Mouse (Mus musculus): ENCODE results near the gene Sectm1b. TPM values are rescaled to one million over a fixed set of nuclear protein-coding genes. Genes with fewer than 3 reads are reported as not detected.

Gene Sectm1b
- polyA plus RNA-seq, 1 experiment from 2014 or later = 166 TPM

- Histone ChIP-seq H3K27me3 (replicated peaks; ENCODE audit: control insufficient read depth, insufficient read depth, low read length) (no peaks in the 10 kb centered on the region), H3K9me3 (ENCODE audit: control insufficient read depth) (no peaks in the 10 kb centered on the region), H3K4me2 (replicated peaks; ENCODE audit: low read depth) (no peak overlapping the region), H3K4me1 (replicated peaks; ENCODE audit: control insufficient read depth, insufficient read depth, low read length) (no peaks in the 10 kb centered on the region), H3K27ac (ENCODE audit: low read depth, low read length) (no peak overlapping the region), H3K9ac (ENCODE audit: low read depth, low read length) (no peak overlapping the region), H3K36me3 (ENCODE audit: control insufficient read depth, insufficient read depth) (no peaks in the 10 kb centered on the region), H3K4me3 (ENCODE audit: low read depth, low read length) (no peak overlapping the region)
- peak; percentile 93 for TF ChIP-seq CTCF (IDR thresholded peaks at IDR 0.05; ENCODE audit: low read depth)
- WGBS = 6% methylated on average over 4 of the region's 4 CpGs
- ATAC-seq = peak; percentile 77
Observed at GRCm38 (mm10) chr11:121041212-121041611, 22.2 kb downstream of the Sectm1b start.

GRCm38 (mm10) chr11:121039302-121039701 is 24.1 kb downstream of the Sectm1b start, which contains the start of gene Cd7:
TSS of gene Cd7 (minus strand) at chr11:121039418.
- H3K27ac ChIP-seq (ENCODE audit: low read depth, low read length) = no peak within 1 kb of the TSS
- H3K27me3 ChIP-seq (replicated peaks; ENCODE audit: control insufficient read depth, insufficient read depth, low read length) = no peaks in the 10 kb centered on the region
- no peak for ATAC-seq
- H3K9ac ChIP-seq (ENCODE audit: low read depth, low read length) = no peak within 1 kb of the TSS
- WGBS = 62% methylated on average over 5 of the region's 5 CpGs
- no peak within 1 kb of the TSS for H3K4me2 ChIP-seq (replicated peaks; ENCODE audit: low read depth)
- no peaks in the 10 kb centered on the region for H3K4me1 ChIP-seq (replicated peaks; ENCODE audit: control insufficient read depth, insufficient read depth, low read length)
- TF ChIP-seq CTCF (IDR thresholded peaks at IDR 0.05; ENCODE audit: low read depth) = no peak
- H3K4me3 ChIP-seq (ENCODE audit: low read depth, low read length) = no peak within 1 kb of the TSS
- H3K36me3 ChIP-seq (ENCODE audit: control insufficient read depth, insufficient read depth) = no peaks in the 10 kb centered on the region
- H3K9me3 ChIP-seq (ENCODE audit: control insufficient read depth) = no peaks in the 10 kb centered on the region

- Histone ChIP-seq H3K9ac (ENCODE audit: low read depth, low read length) (no peak overlapping the region), H3K4me2 (replicated peaks; ENCODE audit: low read depth) (no peak overlapping the region), H3K4me3 (ENCODE audit: low read depth, low read length) (no peak overlapping the region), H3K36me3 (ENCODE audit: control insufficient read depth, insufficient read depth) (no peaks in the 10 kb centered on the region), H3K27ac (ENCODE audit: low read depth, low read length) (no peak overlapping the region), H3K9me3 (ENCODE audit: control insufficient read depth) (no peaks in the 10 kb centered on the region), H3K4me1 (replicated peaks; ENCODE audit: control insufficient read depth, insufficient read depth, low read length) (no peaks in the 10 kb centered on the region), H3K27me3 (replicated peaks; ENCODE audit: control insufficient read depth, insufficient read depth, low read length) (no peaks in the 10 kb centered on the region)
- no peak for TF ChIP-seq CTCF (IDR thresholded peaks at IDR 0.05; ENCODE audit: low read depth)
- no peak for ATAC-seq
- 87% methylated on average over 11 of the region's 11 CpGs for WGBS
Observed at GRCm38 (mm10) chr11:121038366-121039240, 24.8 kb downstream of the Sectm1b start.

DNA sequence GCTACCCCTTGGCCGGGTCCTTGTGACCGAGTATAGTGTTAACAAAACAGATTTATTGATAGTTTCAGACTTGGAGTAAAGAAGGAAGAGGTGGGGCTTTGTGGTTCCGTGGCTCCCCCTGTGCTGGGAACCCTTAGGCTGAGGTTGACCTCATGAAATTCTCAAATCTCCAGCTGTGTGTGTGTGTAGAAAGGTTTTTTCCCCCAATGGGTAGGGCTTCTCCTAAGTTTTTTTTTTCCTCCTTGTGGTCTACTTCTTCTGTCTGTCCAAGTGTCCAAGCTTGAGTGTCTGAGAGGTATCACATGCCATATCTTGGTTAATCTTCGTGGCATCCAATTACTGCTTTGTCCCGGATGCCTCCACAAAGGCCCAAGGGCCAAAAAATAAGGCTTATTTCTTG is 30.3 kb downstream of the Sectm1b start:
- H3K4me2 ChIP-seq (replicated peaks; ENCODE audit: low read depth) = no peak overlapping the region
- H3K27me3 ChIP-seq (replicated peaks; ENCODE audit: control insufficient read depth, insufficient read depth, low read length) = no peaks in the 10 kb centered on the region
- no peak overlapping the region for H3K4me3 ChIP-seq (ENCODE audit: low read depth, low read length)
- H3K36me3 ChIP-seq (ENCODE audit: control insufficient read depth, insufficient read depth) = no peaks in the 10 kb centered on the region
- no peaks in the 10 kb centered on the region for H3K4me1 ChIP-seq (replicated peaks; ENCODE audit: control insufficient read depth, insufficient read depth, low read length)
- WGBS = 75% methylated on average over 5 of the region's 5 CpGs
- ATAC-seq = no peak
- H3K9ac ChIP-seq (ENCODE audit: low read depth, low read length) = no peak overlapping the region
- no peaks in the 10 kb centered on the region for H3K9me3 ChIP-seq (ENCODE audit: control insufficient read depth)
- no peak for TF ChIP-seq CTCF (IDR thresholded peaks at IDR 0.05; ENCODE audit: low read depth)
- H3K27ac ChIP-seq (ENCODE audit: low read depth, low read length) = no peak overlapping the region

- TF ChIP-seq CTCF (IDR thresholded peaks at IDR 0.05; ENCODE audit: low read depth) = no peak
- no peaks in the 10 kb centered on the region for H3K36me3 ChIP-seq (ENCODE audit: control insufficient read depth, insufficient read depth)
- H3K27me3 ChIP-seq (replicated peaks; ENCODE audit: control insufficient read depth, insufficient read depth, low read length) = no peaks in the 10 kb centered on the region
- H3K4me2 ChIP-seq (replicated peaks; ENCODE audit: low read depth) = no peak overlapping the region
- no peaks in the 10 kb centered on the region for H3K9me3 ChIP-seq (ENCODE audit: control insufficient read depth)
- H3K27ac ChIP-seq (ENCODE audit: low read depth, low read length) = no peak overlapping the region
- WGBS = 84% methylated on average over 7 of the region's 7 CpGs
- H3K9ac ChIP-seq (ENCODE audit: low read depth, low read length) = no peak overlapping the region
- ATAC-seq = no peak
- no peak overlapping the region for H3K4me3 ChIP-seq (ENCODE audit: low read depth, low read length)
- no peaks in the 10 kb centered on the region for H3K4me1 ChIP-seq (replicated peaks; ENCODE audit: control insufficient read depth, insufficient read depth, low read length)
Observed at GRCm38 (mm10) chr11:121027259-121027658, 36.1 kb downstream of the Sectm1b start.

- Histone ChIP-seq H3K4me1 (replicated peaks; ENCODE audit: control insufficient read depth, insufficient read depth, low read length) (no peaks in the 10 kb centered on the region), H3K4me3 (ENCODE audit: low read depth, low read length) (no peak overlapping the region), H3K9ac (ENCODE audit: low read depth, low read length) (no peak overlapping the region), H3K27ac (ENCODE audit: low read depth, low read length) (no peak overlapping the region), H3K9me3 (ENCODE audit: control insufficient read depth) (no peaks in the 10 kb centered on the region), H3K27me3 (replicated peaks; ENCODE audit: control insufficient read depth, insufficient read depth, low read length) (no peaks in the 10 kb centered on the region), H3K36me3 (ENCODE audit: control insufficient read depth, insufficient read depth) (no peaks in the 10 kb centered on the region), H3K4me2 (replicated peaks; ENCODE audit: low read depth) (no peak overlapping the region)
- TF ChIP-seq CTCF (IDR thresholded peaks at IDR 0.05; ENCODE audit: low read depth) = no peak
- ATAC-seq = no peak
- 62% methylated on average over 6 of the region's 6 CpGs for WGBS
Observed at GRCm38 (mm10) chr11:121024163-121024562, 39.2 kb downstream of the Sectm1b start.

All from intestine, postnatal 0 days (tissue).